Comparison of ENCODE assay signal across 23 mouse cellular contexts in genomic region chr5:72781776-72782175, GRCm38 (mm10). TPM values are rescaled to one million over a fixed set of nuclear protein-coding genes. Genes with fewer than 3 reads are reported as not detected.
DNase-seq lines count a peak whose midpoint lies in the region; ATAC-seq and TF ChIP-seq lines count a peak whose summit lies in the region.
"Had no signal": no experiment of that assay in that cellular context is flagged by ENCODE, and none has a peak within 500 bp of the region (broad histone marks: within the 10 kb centered on the region; RNA-seq: fewer than 3 reads in every experiment).

No protein-coding gene starts in this region.

- no peak for TF ChIP-seq CTCF in forebrain, postnatal 0 days (IDR thresholded peaks at IDR 0.05; ENCODE audit: low read depth)
- TF ChIP-seq CTCF in MEL (IDR thresholded peaks at IDR 0.05 in 2 of 3, conservative IDR thresholded peaks at IDR 0.05 in 1 of 3; ENCODE audit: control insufficient read depth in 1 of 3, insufficient read depth in 1 of 3, low read depth in 2 of 3, low read length in 3 of 3, poor library complexity in 1 of 3, severe bottlenecking in 1 of 3) = no peak

- H3K79me2 ChIP-seq in MEL (ENCODE audit: control insufficient read depth, insufficient read depth, low read length, poor library complexity) = no peaks in the 10 kb centered on the region

- H3K27me3 ChIP-seq in forebrain, postnatal 0 days (ENCODE audit: insufficient read depth, low read length) = no peaks in the 10 kb centered on the region
- H3K27me3 ChIP-seq in forebrain, embryonic 12.5 days = no peaks in the 10 kb centered on the region
- no peaks in the 10 kb centered on the region for H3K27me3 ChIP-seq in MEL (ENCODE audit: control insufficient read depth in 1 of 2, insufficient read depth in 2 of 2, low read length in 2 of 2)
- H3K27me3 ChIP-seq: forebrain, embryonic 15.5 days; heart, embryonic 12.5 days; heart, embryonic 15.5 days; hindbrain, embryonic 12.5 days; hindbrain, embryonic 15.5 days had no signal

- H3K9me3 ChIP-seq in forebrain, postnatal 0 days (ENCODE audit: low read length) = no peaks in the 10 kb centered on the region
- no peaks in the 10 kb centered on the region for H3K9me3 ChIP-seq in forebrain, embryonic 12.5 days
- H3K9me3 ChIP-seq in MEL (replicated peaks; ENCODE audit: insufficient read depth, low read length) = no peaks in the 10 kb centered on the region
- H3K9me3 ChIP-seq: forebrain, embryonic 10.5 days; forebrain, embryonic 15.5 days; heart, embryonic 12.5 days; heart, embryonic 15.5 days; hindbrain, embryonic 12.5 days; hindbrain, embryonic 15.5 days had no signal

- no peak overlapping the region for H3K4me2 ChIP-seq in forebrain, postnatal 0 days (ENCODE audit: low read depth)
- H3K4me2 ChIP-seq in forebrain, embryonic 12.5 days = no peak overlapping the region
- H3K4me2 ChIP-seq: forebrain, embryonic 15.5 days; heart, embryonic 12.5 days; heart, embryonic 15.5 days; hindbrain, embryonic 12.5 days; hindbrain, embryonic 15.5 days had no signal

- peak; percentile 20 for DNase-seq in forebrain, postnatal 0 days
- DNase-seq in 416B (ENCODE audit: low read depth) (peak; percentile 61), MEL (ENCODE audit: low read depth, low spot score) (peak; percentile 40)
- DNase-seq in layer of hippocampus, postnatal 14 days (ENCODE audit: low spot score in 2 of 2) = no peak
- DNase-seq in adrenal gland, adult (ENCODE audit: inconsistent age in 2 of 2, low spot score in 1 of 2) = no peak
- DNase-seq: adrenal gland, adult 8-10 months; adrenal gland, postnatal 25 days; cerebellum, adult 18-20 months; cerebellum, adult 9-10 months; cerebellum, postnatal 14 days; gastrocnemius, adult 2 months; gastrocnemius, postnatal 25 days; heart, adult 18-20 months; heart, postnatal 14 days; kidney, adult 2 months had no signal

- H3K4me1 ChIP-seq in forebrain, postnatal 0 days (ENCODE audit: insufficient read depth) = no peaks in the 10 kb centered on the region
- H3K4me1 ChIP-seq in forebrain, embryonic 12.5 days = no peaks in the 10 kb centered on the region
- peaks cover 4 to 7% of the 10 kb centered on the region in 2 experiments for H3K4me1 ChIP-seq in MEL (ENCODE audit: control insufficient read depth in 1 of 2, insufficient read depth in 2 of 2, low read length in 2 of 2)
- H3K4me1 ChIP-seq: forebrain, embryonic 10.5 days; forebrain, embryonic 15.5 days; hindbrain, embryonic 12.5 days; hindbrain, embryonic 15.5 days had no signal

- ATAC-seq in forebrain, postnatal 0 days = 0 out of 2 replicates have a peak, but pooled peaks have one; percentile 43
- ATAC-seq in forebrain, embryonic 12.5 days (ENCODE audit: low FRiP score) = no peak
- ATAC-seq: forebrain, embryonic 15.5 days; intestine, postnatal 0 days had no signal

- H3K27ac ChIP-seq in forebrain, postnatal 0 days (ENCODE audit: low read depth, low read length) = no peak overlapping the region
- H3K27ac ChIP-seq in forebrain, embryonic 12.5 days = no peak overlapping the region
- H3K27ac ChIP-seq in MEL (ENCODE audit: control insufficient read depth, low read depth, low read length) = no peak overlapping the region
- H3K27ac ChIP-seq: forebrain, embryonic 10.5 days; forebrain, embryonic 15.5 days; gastrocnemius, adult 2 months; heart, embryonic 15.5 days; hindbrain, embryonic 12.5 days; hindbrain, embryonic 15.5 days had no signal

- H3K4me3 ChIP-seq in forebrain, postnatal 0 days (ENCODE audit: low read depth, low read length) = no peak overlapping the region
- no peak overlapping the region for H3K4me3 ChIP-seq in forebrain, embryonic 12.5 days (replicated peaks)
- no peak overlapping the region for H3K4me3 ChIP-seq in MEL (ENCODE audit: control insufficient read depth in 1 of 2, insufficient read depth in 1 of 2, low read depth in 2 of 2, low read length in 2 of 2)
- H3K4me3 ChIP-seq: forebrain, embryonic 10.5 days; forebrain, embryonic 15.5 days; gastrocnemius, adult 2 months; heart, embryonic 12.5 days; heart, embryonic 15.5 days; hindbrain, embryonic 12.5 days; hindbrain, embryonic 15.5 days had no signal

- no peak overlapping the region for H3K9ac ChIP-seq in forebrain, postnatal 0 days
- H3K9ac ChIP-seq in forebrain, embryonic 12.5 days = no peak overlapping the region
- H3K9ac ChIP-seq in MEL (ENCODE audit: control insufficient read depth, low read depth, low read length, poor library complexity, severe bottlenecking) = no peak overlapping the region
- H3K9ac ChIP-seq: forebrain, embryonic 15.5 days; heart, embryonic 12.5 days; heart, embryonic 15.5 days; hindbrain, embryonic 12.5 days; hindbrain, embryonic 15.5 days had no signal

- H3K36me3 ChIP-seq in forebrain, postnatal 0 days (ENCODE audit: insufficient read depth) = no peaks in the 10 kb centered on the region
- H3K36me3 ChIP-seq in forebrain, embryonic 12.5 days (replicated peaks) = no peaks in the 10 kb centered on the region
- H3K36me3 ChIP-seq in MEL (ENCODE audit: control insufficient read depth in 1 of 2, insufficient read depth in 2 of 2, low read length in 2 of 2) = peaks cover 8 to 44% of the 10 kb centered on the region in 2 experiments
- H3K36me3 ChIP-seq: forebrain, embryonic 10.5 days; forebrain, embryonic 15.5 days; heart, embryonic 15.5 days; hindbrain, embryonic 12.5 days; hindbrain, embryonic 15.5 days had no signal

- TF ChIP-seq EP300 in MEL (IDR thresholded peaks at IDR 0.05; ENCODE audit: low read depth in 1 of 2, low read length in 2 of 2) = no peak

- no peak for TF ChIP-seq POLR2A in MEL (IDR thresholded peaks at IDR 0.05; ENCODE audit: control insufficient read depth in 1 of 2, insufficient read depth in 1 of 2, low read depth in 1 of 2, low read length in 2 of 2, poor library complexity in 1 of 2)

- no peak for TF ChIP-seq RAD21 in MEL (IDR thresholded peaks at IDR 0.05; ENCODE audit: low read depth, low read length)

- 81% methylated on average over 11 of the region's 11 CpGs for WGBS in forebrain, postnatal 0 days
- 82% methylated on average over 11 of the region's 11 CpGs for WGBS in forebrain, embryonic 12.5 days

TF ChIP-seq in MEL, 35 proteins besides CTCF, POLR2A, EP300 and RAD21:
- TF ChIP-seq SMC3 (IDR thresholded peaks at IDR 0.05; ENCODE audit: low read depth, low read length) (no peak), ZNF384 (IDR thresholded peaks at IDR 0.05; ENCODE audit: low read depth, low read length) (no peak), E2F4 (IDR thresholded peaks at IDR 0.05; ENCODE audit: borderline replicate concordance, low read depth, low read length) (no peak), POLR2AphosphoS5 (IDR thresholded peaks at IDR 0.05; ENCODE audit: borderline replicate concordance, low read depth, low read length) (no peak), JUND (IDR thresholded peaks at IDR 0.05; ENCODE audit: low read depth, low read length) (no peak), TAL1 (IDR thresholded peaks at IDR 0.05; ENCODE audit: low read length) (no peak)

RNA-seq across cellular contexts. Expression of gene Txk, which starts 29.2 kb away (rescaled TPM):
- total RNA-seq in forebrain, postnatal 0 days (2014; rRNA removed) = not detected in 2 replicates
- polyA plus RNA-seq in forebrain, postnatal 0 days (2015; fragmentation: Nextera tagmentation; extraction: Ambion mirVana) = 0.06 and 0.13 TPM in 2 replicates
- not detected in 2 replicates for polyA plus RNA-seq in forebrain, embryonic 12.5 days (2016; fragmentation: Nextera tagmentation; extraction: Ambion mirVana)
- 0.23 and 0.26 TPM in 2 replicates for total RNA-seq in MEL (2012; rRNA removed)
- under 1 TPM in 1 of 2 experiments, not detected in 1; 0.10 TPM for polyA plus RNA-seq in MEL (2012; ENCODE audit: insufficient read depth in 1 of 2, insufficient read length in 2 of 2, low read depth in 1 of 2, low replicate concordance in 2 of 2, missing spikeins in 1 of 2)
- not detected for total RNA-seq in layer of hippocampus, postnatal 14 days (2021)
- total RNA-seq: adrenal gland, postnatal 25 days had no signal
- polyA plus RNA-seq: forebrain, embryonic 10.5 days; forebrain, embryonic 15.5 days; heart, embryonic 12.5 days; hindbrain, embryonic 12.5 days had no signal

Comparison
In these comparisons a context has a peak if more than half of its experiments do, and no peak if none do; other contexts are left out.
1. DNase-seq: peak in forebrain, postnatal 0 days (single experiment), 416B (single experiment) and MEL (single experiment); none in layer of hippocampus, postnatal 14 days (0 of 2) and adrenal gland, adult (0 of 2).